Mouse (Mus musculus) thymus, adult 2 months (tissue): ENCODE measurements at regions not wholly inside any gene's neighbourhood (a gene's known extent, or its start where the extent isn't known, plus 50 kb on each side); places are given as distances from the start of the nearest gene placed in this dataset.

Source experiments
- CTCF ChIP-seq: fragments of 200-500 bp; IDR thresholded peaks from 2 replicates; pipeline ENCODE4 v1.5.1; 2012; ENCODE audit warnings: mild to moderate bottlenecking, control low read depth, low read length, moderate library complexity, borderline replicate concordance; ENCODE audit not compliant: control insufficient read depth, poor library complexity, insufficient read depth; ENCODE audit errors: extremely low read depth
- POLR2A ChIP-seq: fragments of 200-500 bp; IDR thresholded peaks from 2 replicates; pipeline ENCODE4 v1.6.1; 2012; ENCODE audit warnings: mild to moderate bottlenecking, low read length, control low read depth, moderate library complexity; ENCODE audit not compliant: control insufficient read depth, poor library complexity, insufficient read depth; ENCODE audit errors: extremely low read depth

DNA sequence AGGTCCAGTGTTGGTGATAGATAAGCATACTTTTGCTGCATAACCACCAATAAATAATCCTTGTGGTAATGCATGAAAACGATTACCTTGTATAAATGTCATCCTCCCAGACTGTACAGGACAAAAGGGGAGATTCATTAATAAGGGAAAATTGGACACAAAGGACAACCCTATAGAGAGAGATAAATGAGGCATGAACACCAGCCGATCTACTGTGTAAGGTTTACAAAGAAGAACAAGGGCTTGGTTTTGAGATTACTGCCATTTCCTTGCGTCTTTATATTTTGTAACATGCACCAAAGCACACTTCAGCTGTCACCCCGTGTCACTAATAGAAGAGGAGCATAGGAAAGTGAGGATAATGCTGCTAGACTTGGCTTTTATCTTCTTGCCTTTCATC lies 162.5 kb downstream of the Psat1 start:
- TF ChIP-seq CTCF (no peak), POLR2A (no peak)
